Mouse (Mus musculus): ENCODE results near the gene Ceacam19.
"Not testable (repeated sequence)": the region's sequence is repeated elsewhere in the genome, so short reads cannot be mapped to it uniquely, and the experiment has no call there.

Ceacam19 gene

DNA sequence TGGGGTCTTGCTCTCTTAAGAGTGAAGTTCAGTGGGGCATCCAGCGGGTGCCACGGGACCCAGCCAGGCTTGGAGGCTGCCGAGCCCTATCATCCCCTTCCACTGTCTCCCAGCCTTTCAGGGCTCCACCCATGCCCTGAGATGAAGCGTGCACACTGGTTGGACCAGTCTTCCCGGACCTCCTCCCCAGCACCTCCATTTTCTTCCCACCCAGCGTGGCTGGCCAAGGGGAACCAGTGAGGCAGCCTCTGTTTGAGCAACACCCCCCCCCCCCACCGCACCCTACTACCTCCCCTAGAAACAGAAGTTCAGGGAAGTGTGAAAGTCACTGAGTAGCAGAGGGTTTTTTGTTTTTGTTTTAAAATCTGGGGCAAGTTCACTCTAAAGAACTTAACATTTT is at the start of gene Ceacam19:
TSS of gene Ceacam19 (minus strand) at position 117 of the 400 bp plus-strand sequence.
- no peak for DNase-seq (ENCODE audit: low spot score in 2 of 2)

DNA sequence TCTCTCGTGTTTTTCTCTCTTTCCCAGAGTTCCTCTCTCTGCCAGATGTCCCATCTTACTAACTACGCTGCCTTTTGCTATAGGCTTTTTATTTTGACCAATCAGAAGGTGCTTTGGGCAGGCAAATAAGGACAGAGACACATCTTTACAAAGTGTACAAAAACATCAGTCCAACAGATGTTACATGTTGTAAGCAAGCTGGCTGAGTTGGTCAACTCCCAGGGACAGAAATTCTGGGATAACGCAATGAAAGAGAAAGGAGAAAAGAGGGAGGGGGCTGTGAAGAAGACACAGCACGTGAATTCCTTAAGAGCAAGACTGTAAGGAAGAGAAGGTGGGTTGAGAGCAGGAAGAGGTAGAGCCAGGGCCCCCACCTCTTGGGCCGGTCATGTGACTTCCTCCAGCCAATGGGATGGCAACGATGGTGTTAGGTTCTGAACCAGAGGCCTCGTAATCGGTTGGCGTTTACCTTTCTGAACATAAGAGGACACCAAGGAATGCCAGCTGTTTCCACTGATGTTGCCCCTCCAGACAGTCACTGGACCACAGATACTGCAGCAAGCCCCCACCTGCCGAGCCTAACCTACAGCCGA is 49.6 kb upstream of the Ceacam19 start:
- no peak for DNase-seq (ENCODE audit: low spot score in 2 of 2)

DNA sequence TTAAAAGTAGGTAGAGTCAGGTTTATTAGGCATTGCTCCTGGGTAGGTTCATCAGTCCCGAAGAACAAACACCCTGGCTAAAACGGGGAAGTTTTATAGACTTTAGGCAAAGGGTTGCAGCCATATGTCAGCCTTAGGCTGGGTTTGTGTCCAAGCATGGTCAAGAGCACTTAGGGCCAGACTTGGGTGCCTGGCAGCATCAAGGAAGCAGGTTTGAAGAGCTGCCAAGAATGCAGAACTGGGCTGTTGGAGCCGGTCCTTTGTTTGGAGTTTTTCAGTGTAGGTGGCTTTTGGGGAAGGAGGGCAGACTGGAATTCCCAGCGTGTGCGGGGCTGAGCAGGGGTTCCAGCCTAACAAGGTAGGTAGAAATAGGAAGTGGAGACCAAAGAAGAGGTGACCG is 48.2 kb upstream of the Ceacam19 start:
- DNase-seq (ENCODE audit: low spot score in 2 of 2), result no peak

DNA sequence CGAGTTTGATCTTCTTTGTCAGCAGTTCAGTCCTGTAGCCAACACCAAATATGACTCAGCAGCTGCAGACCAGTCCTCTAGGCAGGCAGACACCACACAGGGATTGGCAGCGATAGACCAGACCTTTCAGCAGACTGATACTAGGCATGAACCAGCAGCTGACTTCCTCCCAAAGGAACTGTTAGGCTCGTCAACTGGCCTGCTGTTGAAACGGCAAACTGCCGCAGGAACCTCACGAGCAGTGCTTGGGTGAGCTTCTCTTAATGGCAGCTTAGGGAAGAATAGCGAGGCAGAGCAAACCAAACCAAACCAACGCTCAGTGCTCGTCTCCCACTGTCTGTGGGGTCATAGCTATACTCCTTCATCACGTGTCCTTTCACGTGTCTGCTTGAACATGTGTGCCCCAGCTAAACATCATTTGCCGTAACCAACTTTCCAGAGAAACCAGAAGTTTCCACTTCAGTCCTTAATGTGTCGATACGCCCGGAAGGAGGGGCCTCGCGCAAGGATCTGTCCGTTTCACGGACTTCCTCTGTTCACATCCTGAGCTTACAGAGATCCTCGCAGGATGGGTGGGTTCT is 47.5 kb upstream of the Ceacam19 start:
- no peak for DNase-seq (ENCODE audit: low spot score in 2 of 2)

DNA sequence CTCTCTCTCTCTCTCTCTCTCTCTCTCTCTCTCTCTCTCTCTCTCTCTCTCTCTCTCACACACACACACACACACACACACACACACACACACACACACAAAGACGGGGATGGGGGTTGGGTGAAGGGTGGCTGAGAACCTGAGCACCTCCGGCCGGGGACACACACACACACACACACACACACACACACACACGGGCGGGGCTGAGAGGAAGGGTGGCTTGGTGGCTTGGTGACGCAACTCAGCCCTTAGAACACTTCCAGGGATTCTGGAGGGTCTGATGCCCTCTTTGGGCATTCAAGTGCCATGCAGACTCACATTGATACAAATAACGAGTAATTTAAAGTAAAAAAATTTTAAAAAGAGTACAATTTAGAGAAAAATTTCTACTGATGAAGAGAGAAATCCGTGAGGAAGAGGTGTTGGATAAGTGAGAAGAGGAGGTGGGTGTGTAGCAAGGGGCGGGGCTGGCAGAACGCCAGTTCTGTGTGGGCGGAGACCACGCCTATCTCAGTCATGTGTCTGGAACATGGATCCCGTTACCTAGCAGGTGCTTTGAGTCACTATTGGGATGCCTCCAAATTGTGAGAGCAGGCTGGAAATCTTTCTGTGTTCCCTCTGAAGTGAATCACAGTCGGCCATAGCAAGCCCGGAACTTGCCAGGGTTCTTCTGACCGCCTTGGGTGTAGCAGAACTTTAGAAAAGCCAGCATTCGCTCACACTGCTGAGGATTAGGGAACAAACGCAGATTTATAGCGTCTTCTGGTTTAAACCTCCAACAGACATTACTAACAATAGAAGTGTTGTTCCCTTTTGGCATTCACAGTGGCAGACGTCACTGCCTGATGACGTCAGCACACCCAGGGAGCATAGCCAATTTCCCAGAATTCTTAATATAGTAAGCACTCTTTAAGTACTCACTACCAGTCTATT is 45.4 kb upstream of the Ceacam19 start:
- peak in 1 of 2 experiments; percentile 65 for DNase-seq (ENCODE audit: low spot score in 2 of 2)

DNA sequence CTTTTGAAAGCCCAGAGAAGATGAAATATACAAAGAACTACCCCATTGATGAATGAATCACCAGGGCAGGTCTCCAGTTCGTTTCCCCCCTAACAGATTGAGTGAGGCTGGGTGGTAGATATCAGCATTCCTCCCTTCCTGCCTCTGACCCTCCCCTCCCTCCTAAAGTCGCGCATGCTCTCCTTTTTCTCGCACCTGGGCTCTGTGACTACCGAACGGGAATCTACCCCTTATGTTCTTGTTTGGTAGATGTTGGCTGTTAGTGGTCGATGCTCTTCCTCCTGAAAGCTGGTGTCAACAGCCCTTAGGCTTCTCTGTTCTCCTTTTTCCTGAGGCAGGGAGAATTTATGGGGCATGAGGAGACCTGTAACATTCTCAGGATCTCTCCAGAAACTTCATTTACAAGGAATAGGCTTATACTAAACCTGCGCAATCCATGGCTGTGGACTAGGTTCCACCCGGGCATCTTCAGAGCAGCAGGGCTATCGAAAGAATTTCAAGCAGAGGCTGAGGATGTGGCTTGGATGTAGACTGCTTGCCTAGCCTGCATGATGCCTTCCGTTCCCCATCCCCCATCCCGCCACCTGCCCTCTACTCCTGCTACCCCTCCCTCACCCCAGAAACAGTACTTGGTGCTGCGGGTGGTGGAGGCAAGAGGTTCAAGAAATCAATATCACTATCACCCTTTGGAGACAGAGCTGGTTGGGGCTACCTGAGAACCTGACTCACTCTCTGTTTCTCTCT is 44.5 kb upstream of the Ceacam19 start:
- no peak for DNase-seq (ENCODE audit: low spot score in 2 of 2)

DNA sequence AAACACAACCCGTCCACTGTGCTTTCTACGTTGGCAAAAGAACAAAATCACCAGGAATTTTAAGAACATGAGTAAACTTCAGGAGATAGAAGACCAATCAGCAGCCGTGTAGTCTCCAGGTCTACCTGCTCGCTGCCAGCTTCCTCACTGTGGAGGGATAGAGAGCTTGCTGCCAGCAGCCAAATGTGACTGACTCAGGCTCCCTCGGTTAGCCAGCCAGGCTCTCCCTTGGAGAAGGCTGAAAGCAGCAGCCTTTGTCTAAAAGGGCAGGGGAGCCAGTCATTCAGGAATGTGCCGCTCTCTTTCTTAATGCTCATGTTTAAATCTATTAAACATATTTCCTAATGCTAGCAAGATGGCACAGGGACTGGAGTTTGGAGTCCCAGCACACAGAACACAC is 42.7 kb upstream of the Ceacam19 start:
- not testable (repeated sequence) for DNase-seq (ENCODE audit: low spot score in 2 of 2)

DNA sequence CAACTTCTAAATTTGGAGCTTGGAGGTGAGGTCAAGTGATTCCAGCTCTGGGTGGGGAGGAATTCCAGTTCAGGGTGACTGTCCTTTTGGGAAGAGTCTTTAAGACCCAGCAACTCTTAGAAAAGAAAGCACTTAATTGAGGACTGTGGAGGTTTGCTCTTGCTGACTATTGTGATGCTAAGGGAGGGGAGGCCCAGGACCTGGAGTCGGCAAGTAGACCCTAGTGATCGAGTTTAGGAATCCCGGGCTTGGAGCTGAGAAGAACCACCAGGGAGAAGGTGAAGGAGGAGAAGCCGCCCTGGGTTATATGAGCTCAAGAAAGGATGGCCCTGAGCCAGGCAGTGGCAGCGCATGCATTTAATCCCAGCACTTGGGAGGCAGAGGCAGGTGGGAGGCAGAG is 40.7 kb upstream of the Ceacam19 start:
- DNase-seq (ENCODE audit: low spot score in 2 of 2), result no peak

DNA sequence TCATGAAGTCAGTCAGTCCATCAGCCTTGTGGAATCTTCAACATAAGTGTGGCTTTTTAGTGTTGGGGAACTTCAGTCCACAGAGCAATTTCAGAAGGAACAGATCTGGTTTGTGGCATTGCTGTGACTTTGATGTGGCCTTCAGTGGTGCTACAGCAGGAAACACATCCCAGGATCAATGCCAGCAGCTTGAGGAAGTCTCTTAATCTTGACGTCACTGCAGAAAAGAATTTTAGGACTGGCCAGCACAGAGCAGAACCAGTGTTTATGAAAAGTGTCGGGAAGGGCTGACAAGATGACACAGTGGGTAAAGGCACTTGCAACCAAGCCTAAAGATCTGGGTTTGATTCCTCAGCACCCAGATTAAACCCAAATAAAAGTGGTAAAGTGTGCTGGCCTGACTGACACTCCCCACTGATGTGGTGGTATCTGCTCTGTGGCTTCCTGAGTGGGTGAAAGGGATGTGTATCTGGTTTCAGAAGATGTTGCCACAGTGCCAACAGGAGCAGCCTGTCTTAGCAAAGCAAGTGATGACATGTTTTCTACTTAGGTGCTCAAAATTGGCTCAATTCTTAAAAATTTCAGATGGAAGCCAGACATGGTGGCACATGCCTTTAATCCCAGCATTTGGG is 39.2 kb upstream of the Ceacam19 start:
- no peak for DNase-seq (ENCODE audit: low spot score in 2 of 2)

DNA sequence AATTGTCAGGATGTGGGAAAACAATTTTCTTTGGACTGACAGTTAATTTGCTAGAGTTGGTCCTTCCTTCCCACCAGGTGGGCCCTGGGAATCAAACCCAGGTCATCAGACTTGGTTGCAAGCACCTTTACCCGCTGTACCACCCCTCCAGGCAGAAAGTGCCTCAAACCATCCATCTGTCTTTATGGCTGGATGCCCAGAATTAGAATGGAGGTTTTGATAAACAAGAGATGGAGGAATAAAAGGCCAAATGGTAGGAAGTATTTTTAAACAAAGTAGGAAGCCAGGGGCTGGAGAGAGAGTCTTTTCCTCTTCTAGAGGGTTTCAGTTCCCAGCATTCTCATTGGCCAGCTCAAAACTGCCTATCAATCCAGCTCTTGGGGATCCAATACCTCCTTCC is 37.6 kb upstream of the Ceacam19 start:
- DNase-seq (ENCODE audit: low spot score in 2 of 2), result no peak

DNA sequence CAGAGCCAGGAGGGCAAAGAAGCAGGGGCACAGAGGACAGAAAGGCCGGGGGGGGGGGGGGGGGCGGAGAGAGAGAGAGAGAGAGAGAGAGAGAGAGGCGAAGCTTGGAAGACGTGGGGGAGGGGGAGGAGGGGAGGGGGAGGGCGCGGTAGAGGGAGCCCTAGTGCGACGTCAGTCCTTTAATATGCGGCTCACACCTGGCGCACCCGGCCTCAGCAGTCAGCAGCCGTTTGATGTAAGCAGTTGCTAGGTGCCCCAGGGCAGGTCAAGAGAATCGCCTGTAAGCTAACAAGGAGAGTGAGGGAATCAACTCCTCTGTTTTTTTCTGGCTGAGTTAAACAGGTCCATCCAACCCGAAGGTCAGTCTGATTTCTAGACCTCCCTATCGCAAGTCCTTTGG is 36.0 kb upstream of the Ceacam19 start:
- DNase-seq (ENCODE audit: low spot score in 2 of 2), result no peak

DNA sequence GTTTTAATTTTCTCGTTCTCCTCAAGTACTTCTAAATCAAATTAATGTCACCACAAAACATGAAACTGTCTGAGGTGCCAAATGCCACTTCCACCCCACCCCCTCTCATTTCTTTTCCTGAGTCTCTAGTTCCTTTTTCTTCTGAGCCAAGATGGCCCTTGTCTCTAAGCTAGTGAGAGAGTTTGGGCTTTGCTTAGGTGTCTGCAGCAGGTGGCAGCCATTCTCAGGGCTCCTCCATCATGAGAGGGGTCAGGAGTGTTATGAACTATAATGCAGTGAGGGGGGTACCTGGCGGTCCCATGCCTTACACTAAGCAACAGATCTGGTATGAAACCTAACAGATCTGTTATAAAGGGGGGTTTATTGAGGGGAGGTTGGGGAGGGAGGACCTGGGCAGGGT is 35.6 kb upstream of the Ceacam19 start:
- no peak for DNase-seq (ENCODE audit: low spot score in 2 of 2)

DNA sequence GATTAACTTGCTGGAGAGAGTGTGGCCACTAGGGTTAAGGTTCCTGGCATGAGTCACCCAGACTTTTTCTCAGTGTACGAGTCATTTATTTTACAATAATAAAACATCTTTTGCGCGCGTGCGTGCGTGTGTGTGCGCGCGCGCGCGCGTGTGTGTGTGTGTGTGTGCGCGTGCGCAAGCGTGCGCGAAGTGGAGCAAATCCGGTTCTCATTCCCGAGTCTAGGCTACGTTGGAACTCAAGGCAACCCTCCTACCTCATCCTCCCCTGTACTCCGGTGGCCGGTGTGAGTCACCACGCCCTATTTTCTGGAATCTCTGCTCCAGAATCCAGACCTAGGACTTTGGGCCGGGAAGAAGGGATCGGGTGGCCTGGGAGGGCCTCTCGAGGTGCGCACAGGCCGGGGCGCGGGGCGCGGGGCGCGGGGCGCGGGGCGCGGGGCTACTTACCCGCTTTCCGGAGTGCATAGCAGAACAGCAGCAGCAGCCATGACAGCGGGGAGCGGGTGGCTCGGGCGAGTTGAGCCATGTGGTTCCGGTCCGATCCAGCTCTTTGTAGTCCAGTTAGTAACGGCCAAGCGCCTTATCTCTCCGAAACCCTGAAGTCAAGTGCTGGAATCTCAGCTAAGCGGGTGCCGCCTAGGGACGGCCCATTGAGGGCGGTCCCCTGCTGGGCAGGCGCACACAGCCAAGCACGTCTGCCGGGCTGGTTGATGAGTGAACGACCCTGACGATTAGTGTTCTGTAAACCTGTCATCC is 32.9 kb upstream of the Ceacam19 start, which contains the start of gene Pvr:
TSS of gene Pvr (minus strand) at position 655 of the 756 bp plus-strand sequence.
- peak; percentile 72 to 76 for DNase-seq (ENCODE audit: low spot score in 2 of 2)

DNA sequence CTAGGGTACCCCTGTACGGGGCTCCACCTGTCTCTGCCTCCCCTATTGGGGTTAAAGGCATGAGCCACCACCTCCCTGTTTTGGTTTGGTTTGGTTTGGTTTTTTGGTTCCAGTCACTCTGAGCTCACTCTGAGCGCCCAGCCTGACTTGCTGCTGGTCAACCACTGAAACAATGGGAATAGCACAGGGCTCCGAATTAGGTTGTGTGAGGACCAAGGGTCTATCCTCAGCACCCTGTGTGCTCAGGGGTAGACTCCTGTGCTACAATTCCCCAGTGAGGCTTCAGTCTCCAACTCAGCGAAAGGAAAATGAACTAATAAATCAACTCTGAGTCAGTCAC is 32.4 kb upstream of the Ceacam19 start:
- DNase-seq (ENCODE audit: low spot score in 2 of 2), result no peak

DNA sequence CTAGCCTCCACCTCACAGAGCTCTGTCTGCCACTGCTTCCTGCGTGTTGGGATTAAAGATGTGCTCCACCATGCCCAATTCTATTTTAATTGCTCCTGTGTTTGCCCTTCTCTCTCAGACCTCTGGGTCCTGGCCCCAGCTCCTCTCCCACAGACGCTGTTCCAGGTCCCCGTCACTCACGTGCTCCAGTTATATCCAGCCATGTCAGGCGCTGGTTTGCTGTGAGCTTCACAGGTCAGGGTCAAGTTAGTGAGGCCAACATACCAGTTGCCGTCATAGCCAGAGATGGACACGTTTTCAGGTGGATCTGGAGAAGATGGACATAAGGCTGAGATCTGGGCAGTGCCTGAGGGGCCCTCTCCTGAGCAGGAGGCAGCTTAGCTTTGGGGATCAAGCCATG is 26.8 kb upstream of the Ceacam19 start:
- no peak for DNase-seq (ENCODE audit: low spot score in 2 of 2)

DNA sequence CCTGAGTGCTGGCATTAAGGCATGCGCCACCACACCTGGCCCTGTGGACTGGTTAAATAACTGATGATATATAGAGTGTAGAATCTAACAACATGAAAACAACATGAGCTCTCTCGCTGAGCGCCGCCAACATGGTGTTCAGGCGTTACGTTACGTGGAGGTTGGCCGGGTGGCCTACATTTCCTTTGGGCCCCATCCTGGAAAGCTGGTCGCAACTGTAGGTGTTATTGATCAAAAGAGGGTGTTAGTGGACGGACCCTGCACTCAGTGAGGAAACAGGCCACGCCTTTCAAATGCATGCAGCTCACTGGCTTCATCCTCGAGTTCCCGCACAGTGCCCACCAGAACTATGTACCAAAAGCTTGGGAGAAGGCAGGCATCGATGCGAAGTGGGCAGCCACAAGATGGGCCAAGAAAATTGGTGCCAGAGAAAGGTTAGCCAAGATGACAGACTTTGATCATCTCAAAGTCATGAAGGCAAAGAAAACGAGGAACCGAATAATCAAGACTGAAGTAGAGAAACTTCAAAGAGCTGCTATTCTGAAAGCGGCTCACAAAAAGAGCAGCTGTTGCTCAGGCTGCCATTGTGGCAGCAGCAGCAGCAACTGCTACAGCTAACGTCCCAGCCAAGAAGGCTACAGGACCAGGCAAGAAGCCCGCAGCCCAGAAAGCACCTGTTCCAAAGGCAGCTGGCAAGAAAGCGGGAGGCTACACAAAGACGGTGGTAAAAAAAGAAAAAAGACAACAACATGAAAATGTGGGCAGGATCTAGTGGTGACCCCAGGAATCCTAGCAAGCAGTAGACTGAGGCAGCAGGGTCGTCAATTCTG is 24.1 kb upstream of the Ceacam19 start:
- DNase-seq (ENCODE audit: low spot score in 2 of 2), result no peak

DNA sequence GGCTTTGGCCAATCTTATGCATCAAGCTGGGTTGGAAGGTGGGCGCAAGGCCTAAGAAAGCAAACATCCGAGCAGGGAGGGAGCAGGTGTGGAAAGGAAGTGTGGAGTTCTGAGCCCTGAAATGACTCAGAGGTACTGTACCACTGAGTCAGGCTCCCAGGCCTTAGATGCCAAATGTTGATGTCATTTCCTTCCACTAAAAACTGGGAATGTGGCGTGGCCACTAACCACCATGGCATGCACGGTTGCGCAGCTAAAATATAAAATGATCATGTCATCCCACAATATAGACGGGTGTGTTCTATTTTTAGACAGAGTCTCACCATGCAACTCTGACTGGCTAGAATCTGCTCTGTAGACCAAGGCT is 23.5 kb upstream of the Ceacam19 start:
- no peak for DNase-seq (ENCODE audit: low spot score in 2 of 2)

DNA sequence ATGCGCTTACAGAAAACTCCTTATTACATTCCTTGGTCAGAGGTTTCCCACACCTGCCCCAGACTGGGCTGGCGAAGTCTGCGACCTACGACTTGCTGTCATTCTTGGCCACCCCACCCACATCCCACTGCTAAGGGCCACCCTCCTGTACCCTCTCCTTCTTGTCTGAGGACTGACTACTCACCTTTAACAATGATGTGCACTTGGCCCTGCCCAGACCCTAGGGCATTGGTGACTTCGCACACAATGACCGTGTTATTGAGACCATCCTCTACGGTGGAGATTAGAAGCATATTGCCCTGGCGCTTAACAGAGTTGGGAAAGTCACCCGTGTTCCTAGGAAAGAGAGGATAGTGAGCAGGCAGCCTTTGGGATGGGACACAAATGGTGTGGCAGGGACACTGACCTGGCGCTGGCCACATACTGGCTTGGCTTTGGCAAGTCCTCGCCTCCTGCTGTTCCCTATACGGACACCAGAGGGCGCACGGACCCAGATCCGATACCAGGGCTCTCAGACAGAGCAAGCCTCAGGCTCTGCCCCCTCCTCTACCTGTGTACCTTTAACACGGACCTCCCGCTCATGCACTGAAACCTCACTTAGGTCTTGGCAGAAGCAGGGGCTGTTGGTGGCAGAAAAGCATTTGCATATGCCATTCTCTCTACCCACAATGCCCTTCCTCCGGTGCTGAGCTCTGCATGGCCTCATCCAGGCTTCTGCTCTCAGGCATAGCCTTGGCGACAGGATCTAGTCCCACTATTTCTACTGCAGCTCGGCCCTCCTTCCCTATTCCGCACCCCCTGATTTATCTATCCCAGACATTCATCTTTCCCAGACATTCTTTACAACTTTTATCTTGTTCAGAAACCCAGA is 22.9 kb upstream of the Ceacam19 start:
- DNase-seq (ENCODE audit: low spot score in 2 of 2), result peak; percentile 61 to 79

DNA sequence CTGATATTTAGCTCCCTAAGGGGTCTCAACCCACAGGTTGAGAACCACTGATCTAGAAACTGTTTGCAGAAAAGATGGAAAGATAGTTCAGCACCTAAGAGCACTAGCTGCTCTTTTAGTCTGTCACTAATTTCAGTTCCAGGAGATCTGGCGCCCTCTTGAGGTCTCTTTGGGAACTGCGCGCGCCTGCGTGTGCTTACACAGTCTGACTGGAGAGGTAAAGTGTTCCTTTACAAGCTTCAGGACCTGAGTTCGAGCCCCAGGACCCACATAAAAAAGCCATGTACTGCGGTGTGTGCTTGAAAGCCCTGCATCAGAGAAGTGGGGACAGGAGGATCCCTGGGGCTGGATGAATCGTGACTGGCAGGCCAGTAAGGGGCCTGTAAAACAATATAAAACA is 2.1 kb upstream of the Ceacam19 start:
- DNase-seq (ENCODE audit: low spot score in 2 of 2), result peak in 1 of 2 experiments; percentile 61

All from urinary bladder, adult 18-20 months (tissue).